Mouse (Mus musculus): ENCODE data around the gene Scgb3a1. TPM values are rescaled to one million over a fixed set of nuclear protein-coding genes. Genes with fewer than 3 reads are reported as not detected.

Scgb3a1 gene
- total RNA-seq, 2 experiments from 2014 or later: 1.2 TPM; not detected in 1

DNA sequence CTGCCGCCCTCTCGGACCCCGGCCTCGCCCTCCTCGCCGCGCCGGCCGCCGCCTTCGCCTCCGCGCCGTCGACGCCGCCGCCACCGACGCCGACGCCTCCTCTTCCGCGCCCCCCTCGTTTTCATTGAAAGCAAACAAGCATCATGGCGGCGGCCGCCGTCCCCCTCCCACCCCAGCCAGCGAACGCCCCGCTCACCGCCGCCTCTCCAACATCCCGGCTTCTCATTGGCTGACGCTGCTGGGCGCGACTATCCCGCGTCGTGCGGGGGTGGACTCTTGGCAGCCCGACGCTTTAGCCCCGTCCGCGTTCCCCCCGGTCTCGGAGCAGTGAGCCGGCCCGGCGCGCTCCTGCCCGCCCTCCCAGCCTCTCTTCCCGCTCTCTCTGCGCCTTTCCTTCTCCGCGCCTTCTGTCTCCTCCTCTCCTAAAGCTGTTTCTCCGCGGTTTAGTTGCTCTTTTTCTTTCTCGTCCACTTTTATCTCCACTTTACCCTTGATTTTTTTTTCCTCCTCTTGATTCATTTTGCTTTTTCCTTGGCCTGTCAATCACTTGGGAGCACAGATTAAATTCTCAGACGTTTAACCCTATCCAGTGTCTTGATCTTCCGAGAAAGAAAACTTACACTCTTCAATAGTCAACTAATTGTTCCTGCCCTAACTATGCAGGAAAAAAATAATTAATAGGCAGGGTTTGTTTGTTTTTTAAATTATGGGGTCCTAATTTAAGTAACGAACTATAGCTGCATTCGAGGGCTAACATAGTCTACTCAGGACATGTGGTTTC is 49.3 kb downstream of the Scgb3a1 start, which contains the start of gene Cnot6:
Cnot6 (minus strand) TSS at position 169 of the 781 bp plus-strand sequence.
- intact Hi-C loops (cut with DNase I): loop anchor here (2.0 to 5.0 kb wide), 3 partner anchors 60 to 500 kb away; partner anchors contain the start of genes Mapk9, Mgat4b and Sqstm1
- DNase-seq: peak; percentile 96 to 97

DNA sequence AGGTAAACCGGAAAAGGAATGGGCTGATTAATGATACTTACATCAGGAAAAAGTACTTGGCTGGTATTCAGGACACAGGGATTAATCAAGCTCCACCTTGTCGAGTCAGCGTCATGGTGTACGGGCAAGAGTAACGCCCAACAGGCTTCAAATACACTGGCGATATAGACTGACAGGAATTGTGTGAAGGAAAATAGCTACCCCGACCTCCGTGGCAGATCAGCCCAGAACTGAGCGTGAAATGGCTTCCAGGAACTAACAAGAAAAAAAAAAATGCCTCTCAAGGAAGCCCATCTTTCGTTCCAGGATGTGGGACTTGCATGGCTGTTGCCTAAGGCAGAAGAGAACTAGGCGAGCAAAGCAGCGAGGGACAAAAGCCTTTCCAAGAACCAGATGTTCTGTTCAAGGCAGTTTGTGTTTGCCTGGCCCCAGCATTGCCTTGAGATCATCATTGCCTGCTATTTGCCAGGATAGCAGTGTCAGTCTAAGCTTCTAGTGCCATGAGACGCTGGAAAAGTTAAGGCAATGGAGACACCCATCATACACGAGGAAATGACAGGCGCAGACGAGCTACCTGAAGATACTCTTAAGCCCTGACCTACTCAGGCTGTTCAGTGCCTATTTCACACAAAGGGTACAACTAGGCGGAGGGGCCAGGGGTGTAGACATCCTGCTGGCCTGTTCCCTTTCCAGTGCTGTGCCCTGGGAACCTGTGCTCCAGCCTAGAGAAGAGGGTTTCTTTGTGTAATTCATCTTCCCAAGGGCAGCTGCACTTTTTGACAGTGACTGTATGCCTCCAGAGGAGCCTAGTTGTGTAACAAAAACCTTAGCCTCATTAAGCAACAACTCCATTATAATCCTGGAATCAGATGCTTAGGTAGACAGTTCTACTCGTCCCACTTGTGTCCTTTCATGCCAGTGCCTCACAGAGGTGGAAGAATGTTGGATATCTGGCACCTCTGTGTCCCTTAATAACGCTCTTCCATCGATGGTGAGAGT is 50.2 kb downstream of the Scgb3a1 start:
- intact Hi-C loops (cut with DNase I): loop anchor here (2.0 to 5.0 kb wide), 3 partner anchors 61 to 499 kb away; partner anchors contain the start of genes Mapk9, Mgat4b and Sqstm1
- DNase-seq: peak; percentile 28 to 44

Other genes starting within 250 kb of the Scgb3a1 start
- not detected for gene Olfr1389, start 240.5 kb upstream of the Scgb3a1 start, total RNA-seq (2021)
- under 1 TPM in 1 of 2 experiments, not detected in 1; 0.22 TPM for gene Olfr1388, start 227.0 kb upstream of the Scgb3a1 start, total RNA-seq (2021)
- gene Olfr1387, start 208.3 kb upstream of the Scgb3a1 start, total RNA-seq (2021): under 1 TPM; 0.08 to 0.27 TPM
- gene Olfr1386, start 198.6 kb upstream of the Scgb3a1 start, total RNA-seq (2021): not detected
- gene Olfr1385, start 174.5 kb upstream of the Scgb3a1 start, total RNA-seq (2021): not detected
- under 1 TPM in 1 of 2 experiments, not detected in 1; 0.31 TPM for gene Olfr1384, start 156.9 kb upstream of the Scgb3a1 start, total RNA-seq (2021)
- under 1 TPM in 1 of 2 experiments, not detected in 1; 0.69 TPM for gene Olfr1383, start 144.0 kb upstream of the Scgb3a1 start, total RNA-seq (2021)
- not detected for gene Olfr1382, start 135.4 kb upstream of the Scgb3a1 start, total RNA-seq (2021)
- not detected for gene Olfr1381, start 120.2 kb upstream of the Scgb3a1 start, total RNA-seq (2021)
- gene Olfr1380, start 106.7 kb upstream of the Scgb3a1 start, total RNA-seq (2021): not detected
- 10 to 100 TPM; 10.3 to 11.6 TPM for gene Flt4, start 54.3 kb upstream of the Scgb3a1 start, total RNA-seq (2021)
- gene Cnot6, start 49.1 kb downstream of the Scgb3a1 start, total RNA-seq (2021): 10 to 100 TPM; 20.4 to 21.3 TPM
- 10 to 100 TPM; 11.6 to 12.2 TPM for gene Gfpt2, start 130.6 kb downstream of the Scgb3a1 start, total RNA-seq (2021)
- 10 to 100 TPM; 39.9 to 44.1 TPM for gene Mapk9, start 183.1 kb downstream of the Scgb3a1 start, total RNA-seq (2021)
- gene Rasgef1c, start 238.2 kb downstream of the Scgb3a1 start, total RNA-seq (2021): under 1 TPM; 0.31 to 0.46 TPM

All from heart, postnatal 36 days (tissue).